Mouse (Mus musculus): ENCODE measurements around the gene Gtf3c2. TPM values are rescaled to one million over a fixed set of nuclear protein-coding genes. Genes with fewer than 3 reads are reported as not detected.
A peak's percentile ranks its signal among the peaks of the same experiment; 100 is the strongest.
"Not testable (repeated sequence)": the region's sequence is repeated elsewhere in the genome, so short reads cannot be mapped to it uniquely, and the experiment has no call there.

Gene Gtf3c2
- 120 and 136 TPM in 2 replicates for polyA plus RNA-seq (2016; fragmentation: Nextera tagmentation; extraction: Ambion mirVana)

DNA sequence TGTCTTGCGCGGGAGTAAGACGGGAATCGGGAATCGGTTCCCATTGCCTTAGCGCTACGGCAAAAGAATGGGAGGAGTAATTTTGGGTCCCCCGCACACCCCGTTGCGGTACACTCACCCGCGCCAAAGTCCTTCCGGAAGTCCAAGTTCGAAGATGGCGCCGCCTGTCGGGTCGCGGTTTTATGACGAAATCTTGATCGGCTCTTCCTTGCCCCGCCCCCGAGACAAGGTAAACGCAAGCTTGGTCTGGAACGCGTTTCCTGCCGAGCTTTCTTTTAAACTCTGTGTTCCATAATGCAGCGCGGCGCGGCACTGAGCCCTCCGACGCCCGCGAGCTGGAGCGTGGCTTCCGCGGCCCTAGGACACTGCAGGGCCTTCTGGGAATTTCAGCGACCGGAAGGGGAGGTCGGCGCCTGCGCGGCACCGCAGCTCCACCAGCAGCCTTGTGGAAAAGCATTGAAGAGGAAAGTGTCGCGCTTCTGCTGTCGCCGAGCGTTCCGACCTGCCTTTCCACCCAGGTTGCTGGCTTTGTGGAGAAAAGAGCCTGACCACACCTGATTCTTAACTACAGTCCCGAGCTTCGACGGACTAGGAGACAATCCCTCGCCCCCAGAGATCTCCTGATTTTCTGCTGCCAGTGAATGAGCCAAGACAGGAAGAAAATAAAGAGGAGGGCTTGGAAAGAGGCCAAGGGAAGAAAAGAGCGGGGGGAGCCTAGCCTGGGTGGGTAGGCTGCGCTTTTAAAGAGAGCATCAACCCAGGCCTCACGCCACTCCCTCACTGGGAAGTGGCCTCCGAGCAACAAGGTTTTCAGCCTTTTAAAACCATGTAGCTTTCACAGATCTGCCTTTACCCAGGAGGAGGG is at the start of gene Gtf3c2, which contains the start of gene Gm29609:
Gene Gtf3c2 (minus strand): TSS at position 379 of the 865 bp plus-strand sequence.
Gene Gm29609 (minus strand): TSS at position 146 of the 865 bp plus-strand sequence.
- Histone ChIP-seq H3K27me3 (ENCODE audit: low read depth, poor library complexity, severe bottlenecking) (no peaks in the 10 kb centered on the region), H3K9me3 (replicated peaks) (no peaks in the 10 kb centered on the region), H3K27ac (peak within 1 kb of the TSS; percentile 92), H3K4me3 (peak within 1 kb of the TSS; percentile 92), H3K4me1 (peaks cover 9% of the 10 kb centered on the region), H3K36me3 (peaks cover 27% of the 10 kb centered on the region)
- peak; percentile 93 for DNase-seq (ENCODE audit: low spot score)
- WGBS = under 1% methylated on average over 59 of the region's 59 CpGs

GRCm38 (mm10) chr5:31226641-31227040 is 46.7 kb upstream of the Gtf3c2 start:
- WGBS = 78% methylated on average over 1 of the region's 1 CpGs
- no peaks in the 10 kb centered on the region for H3K36me3 ChIP-seq
- no peaks in the 10 kb centered on the region for H3K27me3 ChIP-seq (ENCODE audit: low read depth, poor library complexity, severe bottlenecking)
- DNase-seq (ENCODE audit: low spot score) = no peak
- no peaks in the 10 kb centered on the region for H3K4me1 ChIP-seq
- H3K9me3 ChIP-seq (replicated peaks) = no peaks in the 10 kb centered on the region
- H3K27ac ChIP-seq = no peak overlapping the region
- no peak overlapping the region for H3K4me3 ChIP-seq

GRCm38 (mm10) chr5:31222696-31223095 is 42.8 kb upstream of the Gtf3c2 start:
- Histone ChIP-seq H3K27ac (no peak overlapping the region), H3K4me1 (peaks cover 5% of the 10 kb centered on the region; the same call in 1 of the 2 replicates), H3K4me3 (no peak overlapping the region), H3K9me3 (replicated peaks) (no peaks in the 10 kb centered on the region), H3K36me3 (no peaks in the 10 kb centered on the region), H3K27me3 (ENCODE audit: low read depth, poor library complexity, severe bottlenecking) (no peaks in the 10 kb centered on the region)
- WGBS = 93% methylated on average over 9 of the region's 9 CpGs
- no peak for DNase-seq (ENCODE audit: low spot score)

DNA sequence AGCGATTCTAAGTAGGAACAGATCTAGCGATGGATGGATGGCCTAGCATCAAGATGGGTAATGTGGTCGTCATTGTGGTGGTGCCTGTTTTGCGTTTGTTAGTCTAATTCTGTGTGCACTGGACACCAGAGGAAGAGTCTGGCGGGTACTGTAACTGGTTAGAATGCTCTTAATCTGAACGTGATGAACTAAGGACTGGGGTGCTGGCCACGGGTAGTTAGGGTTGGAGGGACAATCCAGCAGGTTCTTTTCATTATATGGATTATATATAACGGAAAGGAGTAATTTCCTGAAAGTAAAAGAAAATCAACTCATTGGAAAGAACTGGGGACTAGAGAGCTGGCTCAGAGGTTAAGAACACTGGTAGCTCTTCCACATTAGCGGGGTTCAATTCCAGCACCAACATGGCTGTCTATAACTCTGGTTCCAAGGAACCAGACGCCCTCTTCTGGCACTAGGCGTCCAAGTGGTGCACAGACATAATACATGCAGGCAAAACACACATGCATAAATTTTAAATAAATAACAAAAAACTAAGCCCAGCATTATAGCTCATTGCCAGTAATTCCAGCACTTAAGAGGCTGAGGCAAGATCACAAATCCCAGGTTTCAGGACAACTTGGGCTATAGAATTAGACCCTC is 41.5 kb upstream of the Gtf3c2 start:
- Histone ChIP-seq H3K27ac (peak overlapping the region; percentile 96), H3K9me3 (replicated peaks) (no peaks in the 10 kb centered on the region), H3K27me3 (ENCODE audit: low read depth, poor library complexity, severe bottlenecking) (no peaks in the 10 kb centered on the region), H3K4me1 (peaks cover 5% of the 10 kb centered on the region; the same call in 1 of the 2 replicates), H3K36me3 (peaks cover 8% of the 10 kb centered on the region; the same call in 1 of the 2 replicates), H3K4me3 (peak overlapping the region; percentile 98)
- peak; percentile 49 for DNase-seq (ENCODE audit: low spot score)
- 15% methylated on average over 11 of the region's 11 CpGs for WGBS

DNA sequence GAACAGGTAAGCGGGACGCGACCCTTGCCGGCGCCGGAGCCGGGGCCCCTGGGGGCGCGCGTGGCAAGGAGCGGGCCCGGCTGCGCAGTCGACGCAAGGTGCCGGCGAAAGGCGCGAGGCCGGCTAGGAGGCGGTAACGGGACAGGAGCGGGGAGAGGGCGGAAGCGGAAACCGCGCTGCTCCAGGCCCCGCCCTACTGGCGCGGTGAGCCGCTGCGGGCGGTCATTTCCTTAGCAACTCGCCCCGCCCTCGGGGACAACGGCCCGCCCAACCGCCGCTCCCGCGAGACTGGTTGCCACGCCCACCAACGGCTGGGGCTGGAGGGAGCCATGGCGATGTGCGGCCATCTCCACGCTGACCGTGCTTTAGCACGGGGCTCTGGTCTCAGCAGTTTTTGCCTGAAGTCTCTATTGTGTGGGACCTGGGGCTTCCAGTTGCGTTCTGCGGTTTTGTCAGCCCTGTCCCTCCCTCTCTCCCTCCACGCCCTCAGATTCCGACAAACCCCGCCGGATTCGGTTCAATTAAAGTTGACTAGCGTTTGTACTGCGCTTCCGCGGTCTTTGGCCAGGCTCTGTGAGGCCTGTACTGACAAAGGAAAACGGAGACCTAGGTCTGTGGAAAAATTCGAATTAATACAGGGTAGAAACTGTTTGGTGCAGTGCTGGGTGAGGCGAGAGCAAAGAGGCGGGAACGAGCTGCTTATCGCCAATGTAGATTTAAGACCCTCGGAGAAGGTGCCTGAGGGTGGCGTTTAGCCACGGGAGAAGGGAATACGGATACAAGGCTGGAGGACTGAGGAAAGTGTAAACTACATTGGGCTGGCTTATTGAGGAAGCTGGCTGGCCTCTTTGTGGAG is 40.7 kb upstream of the Gtf3c2 start, which contains the start of gene Ppm1g:
Gene Ppm1g (minus strand): TSS at position 240 of the 856 bp plus-strand sequence.
- Histone ChIP-seq H3K4me1 (peaks cover 5% of the 10 kb centered on the region; the same call in 1 of the 2 replicates), H3K9me3 (replicated peaks) (no peaks in the 10 kb centered on the region), H3K36me3 (peaks cover 11% of the 10 kb centered on the region; the same call in 1 of the 2 replicates), H3K27me3 (ENCODE audit: low read depth, poor library complexity, severe bottlenecking) (no peaks in the 10 kb centered on the region), H3K27ac (peak within 1 kb of the TSS; percentile 96), H3K4me3 (peak within 1 kb of the TSS; percentile 98)
- WGBS = under 1% methylated on average over 69 of the region's 70 CpGs
- DNase-seq (ENCODE audit: low spot score) = peak; percentile 99

- Histone ChIP-seq H3K4me3 (peak overlapping the region; percentile 98), H3K4me1 (peaks cover 5% of the 10 kb centered on the region; the same call in 1 of the 2 replicates), H3K9me3 (replicated peaks) (no peaks in the 10 kb centered on the region), H3K27me3 (ENCODE audit: low read depth, poor library complexity, severe bottlenecking) (no peaks in the 10 kb centered on the region), H3K36me3 (peaks cover 11% of the 10 kb centered on the region; the same call in 1 of the 2 replicates), H3K27ac (peak overlapping the region; percentile 96)
- WGBS = under 1% methylated on average over 40 of the region's 40 CpGs
- DNase-seq (ENCODE audit: low spot score) = no peak
Measured at GRCm38 (mm10) chr5:31219911-31220447, 40.0 kb upstream of the Gtf3c2 start.

- Histone ChIP-seq H3K27me3 (ENCODE audit: low read depth, poor library complexity, severe bottlenecking) (no peaks in the 10 kb centered on the region), H3K27ac (peak overlapping the region; percentile 96), H3K4me3 (peak overlapping the region; percentile 98), H3K36me3 (peaks cover 11% of the 10 kb centered on the region; the same call in 1 of the 2 replicates), H3K9me3 (replicated peaks) (no peaks in the 10 kb centered on the region), H3K4me1 (peaks cover 5% of the 10 kb centered on the region; the same call in 1 of the 2 replicates)
- 3% methylated on average over 11 of the region's 11 CpGs for WGBS
- no peak for DNase-seq (ENCODE audit: low spot score)
Measured at GRCm38 (mm10) chr5:31219474-31219873, 39.5 kb upstream of the Gtf3c2 start.

- Histone ChIP-seq H3K27ac (no peak overlapping the region), H3K36me3 (peaks cover 11% of the 10 kb centered on the region; the same call in 1 of the 2 replicates), H3K9me3 (replicated peaks) (no peaks in the 10 kb centered on the region), H3K27me3 (ENCODE audit: low read depth, poor library complexity, severe bottlenecking) (no peaks in the 10 kb centered on the region), H3K4me3 (peak overlapping the region; percentile 98), H3K4me1 (peaks cover 5% of the 10 kb centered on the region; the same call in 1 of the 2 replicates)
- WGBS = 5% methylated on average over 2 of the region's 2 CpGs
- no peak for DNase-seq (ENCODE audit: low spot score)
Measured at GRCm38 (mm10) chr5:31219070-31219469, 39.1 kb upstream of the Gtf3c2 start.

DNA sequence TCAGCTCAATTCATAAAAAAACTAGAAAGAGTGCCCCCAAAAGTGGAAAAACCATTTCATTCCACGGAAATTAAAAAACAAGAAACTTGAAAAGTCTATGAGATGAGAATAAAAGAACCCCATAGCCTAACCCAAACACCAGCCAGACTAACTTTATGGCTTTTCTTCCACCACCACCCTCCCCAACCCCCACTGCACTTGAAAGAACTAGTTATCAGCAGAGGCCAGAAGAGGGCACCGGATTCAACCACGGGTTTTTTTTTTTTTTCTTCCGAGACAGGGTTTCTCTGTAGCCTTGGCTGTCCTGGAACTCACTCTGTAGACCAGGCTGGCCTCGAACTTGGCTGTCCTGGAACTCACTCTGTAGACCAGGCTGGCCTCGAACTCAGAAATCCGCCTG is 38.4 kb upstream of the Gtf3c2 start:
- peaks cover 11% of the 10 kb centered on the region; the same call in 1 of the 2 replicates for H3K36me3 ChIP-seq
- no peaks in the 10 kb centered on the region for H3K27me3 ChIP-seq (ENCODE audit: low read depth, poor library complexity, severe bottlenecking)
- H3K4me3 ChIP-seq = no peak overlapping the region
- peaks cover 5% of the 10 kb centered on the region; the same call in 1 of the 2 replicates for H3K4me1 ChIP-seq
- H3K9me3 ChIP-seq (replicated peaks) = no peaks in the 10 kb centered on the region
- 63% methylated on average over 7 of the region's 7 CpGs for WGBS
- no peak for DNase-seq (ENCODE audit: low spot score)
- H3K27ac ChIP-seq = no peak overlapping the region

GRCm38 (mm10) chr5:31216554-31216953 is 36.6 kb upstream of the Gtf3c2 start:
- H3K9me3 ChIP-seq (replicated peaks); H3K27ac ChIP-seq; H3K27me3 ChIP-seq (ENCODE audit: low read depth, poor library complexity, severe bottlenecking); H3K4me3 ChIP-seq; DNase-seq (ENCODE audit: low spot score); H3K4me1 ChIP-seq: not testable (repeated sequence)
- peaks cover 11% of the 10 kb centered on the region; the same call in 1 of the 2 replicates for H3K36me3 ChIP-seq
- 88% methylated on average over 6 of the region's 6 CpGs for WGBS

GRCm38 (mm10) chr5:31204421-31204820 is 24.5 kb upstream of the Gtf3c2 start:
- Histone ChIP-seq H3K27me3 (ENCODE audit: low read depth, poor library complexity, severe bottlenecking) (no peaks in the 10 kb centered on the region), H3K36me3 (peaks cover 81% of the 10 kb centered on the region), H3K4me1 (peaks cover 21% of the 10 kb centered on the region), H3K4me3 (no peak overlapping the region), H3K27ac (no peak overlapping the region), H3K9me3 (replicated peaks) (peaks cover 4% of the 10 kb centered on the region; the same call in 1 of the 2 replicates)
- DNase-seq (ENCODE audit: low spot score) = no peak
- WGBS = 96% methylated on average over 6 of the region's 6 CpGs

GRCm38 (mm10) chr5:31203866-31204265 is 23.9 kb upstream of the Gtf3c2 start:
- H3K4me1 ChIP-seq = peaks cover 21% of the 10 kb centered on the region
- WGBS = 87% methylated on average over 2 of the region's 2 CpGs
- peaks cover 85% of the 10 kb centered on the region for H3K36me3 ChIP-seq
- H3K9me3 ChIP-seq (replicated peaks) = peaks cover 4% of the 10 kb centered on the region; the same call in 1 of the 2 replicates
- no peak overlapping the region for H3K27ac ChIP-seq
- no peaks in the 10 kb centered on the region for H3K27me3 ChIP-seq (ENCODE audit: low read depth, poor library complexity, severe bottlenecking)
- no peak for DNase-seq (ENCODE audit: low spot score)
- no peak overlapping the region for H3K4me3 ChIP-seq
